Mouse (Mus musculus): Measurements from ENCODE around the gene Catip.

Catip gene

GRCm38 (mm10) chr1:74381588-74382021, 19.7 kb downstream of the Catip start:
- Histone ChIP-seq H3K27me3 (ENCODE audit: insufficient read depth, low read length) (peaks cover 28% of the 10 kb centered on the region), H3K4me1 (replicated peaks; ENCODE audit: low read depth, low read length) (peaks cover 79% of the 10 kb centered on the region), H3K9me3 (ENCODE audit: low read length) (no peaks in the 10 kb centered on the region), H3K4me3 (replicated peaks; ENCODE audit: low read length) (no peak overlapping the region), H3K36me3 (ENCODE audit: insufficient read depth, low read length) (no peaks in the 10 kb centered on the region)
- no peak for TF ChIP-seq CTCF (conservative IDR thresholded peaks at IDR 0.05; ENCODE audit: low read length)
- no peak for TF ChIP-seq POU5F1 (IDR thresholded peaks at IDR 0.05; ENCODE audit: borderline replicate concordance, low read length)
- no peak for TF ChIP-seq NANOG (IDR thresholded peaks at IDR 0.05; ENCODE audit: borderline replicate concordance, low read length)

- Histone ChIP-seq H3K4me1 (replicated peaks; ENCODE audit: low read depth, low read length) (peaks cover 84% of the 10 kb centered on the region), H3K9me3 (ENCODE audit: low read length) (no peaks in the 10 kb centered on the region), H3K27me3 (ENCODE audit: insufficient read depth, low read length) (peaks cover 26% of the 10 kb centered on the region), H3K4me3 (replicated peaks; ENCODE audit: low read length) (peak overlapping the region; percentile 51), H3K36me3 (ENCODE audit: insufficient read depth, low read length) (no peaks in the 10 kb centered on the region)
- TF ChIP-seq POU5F1 (IDR thresholded peaks at IDR 0.05; ENCODE audit: borderline replicate concordance, low read length), result no peak
Measured at GRCm38 (mm10) chr1:74383385-74383784, 21.5 kb downstream of the Catip start.

DNA sequence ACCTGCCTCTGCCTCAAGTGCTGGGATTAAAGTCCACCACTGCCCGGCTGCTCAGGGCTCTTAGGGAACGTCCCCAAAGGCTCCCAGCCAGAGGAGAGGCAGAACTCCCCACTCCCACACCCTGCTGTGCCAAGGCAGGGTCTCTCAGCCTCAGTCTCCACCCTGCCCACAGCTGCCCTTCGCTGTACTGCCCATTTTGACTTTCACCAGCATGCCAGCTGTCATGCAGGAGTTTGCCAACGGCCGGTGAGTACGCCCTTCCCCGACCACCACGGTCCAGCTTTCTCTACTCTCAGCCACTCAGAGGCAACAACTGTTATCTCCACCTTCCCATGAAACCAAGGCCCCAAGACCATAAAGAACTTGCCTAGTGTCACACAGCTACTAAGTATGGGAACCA, 22.6 kb downstream of the Catip start:
- H3K36me3 ChIP-seq (ENCODE audit: insufficient read depth, low read length), result no peaks in the 10 kb centered on the region
- TF ChIP-seq NANOG (IDR thresholded peaks at IDR 0.05; ENCODE audit: borderline replicate concordance, low read length), result no peak
- TF ChIP-seq POU5F1 (IDR thresholded peaks at IDR 0.05; ENCODE audit: borderline replicate concordance, low read length), result no peak
- TF ChIP-seq CTCF (conservative IDR thresholded peaks at IDR 0.05; ENCODE audit: low read length), result no peak
- no peaks in the 10 kb centered on the region for H3K9me3 ChIP-seq (ENCODE audit: low read length)
- H3K4me3 ChIP-seq (replicated peaks; ENCODE audit: low read length), result peak overlapping the region; percentile 29; the same call in 1 of the 2 replicates
- H3K27me3 ChIP-seq (ENCODE audit: insufficient read depth, low read length), result peaks cover 36% of the 10 kb centered on the region
- peaks cover 84% of the 10 kb centered on the region for H3K4me1 ChIP-seq (replicated peaks; ENCODE audit: low read depth, low read length)

- no peaks in the 10 kb centered on the region for H3K9me3 ChIP-seq (ENCODE audit: low read length)
- H3K4me1 ChIP-seq (replicated peaks; ENCODE audit: low read depth, low read length), result peaks cover 84% of the 10 kb centered on the region
- TF ChIP-seq CTCF (conservative IDR thresholded peaks at IDR 0.05; ENCODE audit: low read length), result no peak
- no peak for TF ChIP-seq NANOG (IDR thresholded peaks at IDR 0.05; ENCODE audit: borderline replicate concordance, low read length)
- no peak for TF ChIP-seq POU5F1 (IDR thresholded peaks at IDR 0.05; ENCODE audit: borderline replicate concordance, low read length)
- H3K4me3 ChIP-seq (replicated peaks; ENCODE audit: low read length), result peak overlapping the region; percentile 29; the same call in 1 of the 2 replicates
- H3K36me3 ChIP-seq (ENCODE audit: insufficient read depth, low read length), result no peaks in the 10 kb centered on the region
- H3K27me3 ChIP-seq (ENCODE audit: insufficient read depth, low read length), result peaks cover 38% of the 10 kb centered on the region
Measured at GRCm38 (mm10) chr1:74385064-74385463, 23.2 kb downstream of the Catip start.

DNA sequence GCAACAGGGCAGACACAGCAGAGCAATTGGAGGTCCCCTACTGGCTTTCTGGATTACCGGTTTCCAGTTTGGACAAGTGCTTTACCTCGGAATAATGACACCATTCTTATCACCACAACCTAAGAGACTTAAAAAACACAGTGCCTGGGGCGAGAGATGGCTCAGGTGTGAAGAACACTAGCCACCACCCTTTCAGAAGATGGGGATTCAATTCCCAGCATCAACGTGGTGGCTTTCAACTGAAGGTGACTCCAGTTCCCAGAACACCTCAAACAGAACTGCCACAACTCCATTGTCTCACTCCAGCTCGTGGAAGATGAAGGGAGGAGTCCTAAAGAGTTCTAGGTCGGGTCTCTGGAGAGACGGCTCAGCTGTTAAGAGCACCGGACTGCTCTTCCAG, 23.6 kb downstream of the Catip start:
- H3K9me3 ChIP-seq (ENCODE audit: low read length), result no peaks in the 10 kb centered on the region
- peak overlapping the region; percentile 29; the same call in 1 of the 2 replicates for H3K4me3 ChIP-seq (replicated peaks; ENCODE audit: low read length)
- TF ChIP-seq POU5F1 (IDR thresholded peaks at IDR 0.05; ENCODE audit: borderline replicate concordance, low read length) (no peak), CTCF (conservative IDR thresholded peaks at IDR 0.05; ENCODE audit: low read length) (no peak), NANOG (IDR thresholded peaks at IDR 0.05; ENCODE audit: borderline replicate concordance, low read length) (no peak)
- H3K36me3 ChIP-seq (ENCODE audit: insufficient read depth, low read length), result no peaks in the 10 kb centered on the region
- peaks cover 83% of the 10 kb centered on the region for H3K4me1 ChIP-seq (replicated peaks; ENCODE audit: low read depth, low read length)
- H3K27me3 ChIP-seq (ENCODE audit: insufficient read depth, low read length), result peaks cover 38% of the 10 kb centered on the region

- no peak for TF ChIP-seq CTCF (conservative IDR thresholded peaks at IDR 0.05; ENCODE audit: low read length)
- TF ChIP-seq POU5F1 (IDR thresholded peaks at IDR 0.05; ENCODE audit: borderline replicate concordance, low read length), result no peak
- no peak for TF ChIP-seq NANOG (IDR thresholded peaks at IDR 0.05; ENCODE audit: borderline replicate concordance, low read length)
- Histone ChIP-seq H3K27me3 (ENCODE audit: insufficient read depth, low read length) (peaks cover 38% of the 10 kb centered on the region), H3K36me3 (ENCODE audit: insufficient read depth, low read length) (no peaks in the 10 kb centered on the region), H3K4me3 (replicated peaks; ENCODE audit: low read length) (peak overlapping the region; percentile 76), H3K4me1 (replicated peaks; ENCODE audit: low read depth, low read length) (peaks cover 82% of the 10 kb centered on the region), H3K9me3 (ENCODE audit: low read length) (no peaks in the 10 kb centered on the region)
Measured at GRCm38 (mm10) chr1:74386363-74386713, 24.4 kb downstream of the Catip start.

DNA sequence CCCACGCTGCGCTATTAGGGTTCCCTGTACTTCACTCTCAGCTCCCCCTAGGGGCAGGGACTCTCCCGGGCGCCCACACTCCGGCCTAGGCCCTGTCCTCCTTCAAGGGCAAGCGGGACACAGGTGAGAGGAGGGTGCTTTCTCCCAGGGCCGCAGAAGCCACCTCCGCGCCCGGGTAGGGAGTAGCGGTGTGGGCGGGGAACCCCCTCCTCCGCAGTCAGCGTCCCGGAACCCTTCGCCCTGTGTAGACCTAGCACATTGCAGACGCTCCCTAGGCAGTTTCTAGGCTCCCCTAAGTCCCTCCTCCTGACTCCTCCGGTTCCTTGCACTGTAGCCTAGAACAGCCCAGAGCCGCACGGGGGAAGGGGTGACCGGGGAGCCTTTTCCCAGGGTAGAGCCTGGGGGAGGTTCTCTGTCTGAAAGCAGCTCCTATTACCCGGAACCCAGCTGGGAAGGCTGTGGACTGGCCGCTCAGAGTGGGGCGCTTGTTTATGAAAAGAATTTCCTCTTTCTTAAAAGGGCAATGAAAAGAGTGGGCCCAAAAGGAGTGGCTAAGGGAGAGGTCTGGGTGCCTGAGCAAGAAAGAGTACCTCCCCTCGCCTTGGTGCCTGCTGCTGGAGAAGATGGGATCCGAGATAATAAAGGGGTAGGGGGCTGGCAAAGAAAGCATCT, 24.9 kb downstream of the Catip start:
- no peaks in the 10 kb centered on the region for H3K9me3 ChIP-seq (ENCODE audit: low read length)
- TF ChIP-seq POU5F1 (IDR thresholded peaks at IDR 0.05; ENCODE audit: borderline replicate concordance, low read length) (no peak), CTCF (conservative IDR thresholded peaks at IDR 0.05; ENCODE audit: low read length) (no peak; the same call in 1 of the 2 replicates), NANOG (IDR thresholded peaks at IDR 0.05; ENCODE audit: borderline replicate concordance, low read length) (no peak)
- peaks cover 35% of the 10 kb centered on the region for H3K27me3 ChIP-seq (ENCODE audit: insufficient read depth, low read length)
- no peaks in the 10 kb centered on the region for H3K36me3 ChIP-seq (ENCODE audit: insufficient read depth, low read length)
- peak overlapping the region; percentile 76 for H3K4me3 ChIP-seq (replicated peaks; ENCODE audit: low read length)
- peaks cover 77% of the 10 kb centered on the region for H3K4me1 ChIP-seq (replicated peaks; ENCODE audit: low read depth, low read length)

DNA sequence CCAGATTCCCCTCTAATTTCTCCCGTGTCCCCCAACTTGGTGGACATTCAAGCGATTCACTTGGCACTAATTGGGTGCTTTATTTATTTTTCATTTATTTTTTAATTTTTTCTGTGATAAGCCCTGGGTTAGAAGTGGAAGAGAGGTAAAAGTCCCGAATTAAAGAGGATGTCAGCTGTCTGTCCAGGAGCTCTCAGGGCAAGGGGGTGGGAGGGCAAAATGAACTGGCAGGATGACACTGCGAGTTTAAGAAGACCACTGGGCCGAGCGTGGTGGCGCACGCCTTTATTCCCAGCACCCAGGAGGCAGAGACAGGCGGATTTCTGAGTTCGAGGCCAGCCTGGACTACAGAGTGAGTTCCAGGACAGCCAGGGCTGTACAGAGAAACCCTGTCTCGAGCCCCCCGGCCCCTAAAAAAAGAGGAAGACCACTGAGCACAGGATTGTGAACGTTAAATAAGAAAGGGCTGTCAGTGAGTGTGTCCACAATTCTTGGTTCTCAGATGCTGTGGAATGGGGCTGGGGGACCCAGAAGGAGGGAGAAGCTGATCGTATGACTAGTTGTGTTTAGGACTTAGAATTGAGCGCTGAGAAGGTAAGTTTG, 25.6 kb downstream of the Catip start:
- H3K4me1 ChIP-seq (replicated peaks; ENCODE audit: low read depth, low read length), result peaks cover 77% of the 10 kb centered on the region
- H3K27me3 ChIP-seq (ENCODE audit: insufficient read depth, low read length), result peaks cover 31% of the 10 kb centered on the region
- H3K36me3 ChIP-seq (ENCODE audit: insufficient read depth, low read length), result no peaks in the 10 kb centered on the region
- no peaks in the 10 kb centered on the region for H3K9me3 ChIP-seq (ENCODE audit: low read length)
- TF ChIP-seq CTCF (conservative IDR thresholded peaks at IDR 0.05; ENCODE audit: low read length), result no peak
- TF ChIP-seq POU5F1 (IDR thresholded peaks at IDR 0.05; ENCODE audit: borderline replicate concordance, low read length), result no peak
- TF ChIP-seq NANOG (IDR thresholded peaks at IDR 0.05; ENCODE audit: borderline replicate concordance, low read length), result no peak
- peak overlapping the region; percentile 76 for H3K4me3 ChIP-seq (replicated peaks; ENCODE audit: low read length)

All from E14TG2a.4 (cell line).